Mouse (Mus musculus) kidney, adult 2 months (tissue): ENCODE results near the gene Fbxo36. TPM values are rescaled to one million over a fixed set of nuclear protein-coding genes. Genes with fewer than 3 reads are reported as not detected.

ENCODE experiments used
- DNase-seq: peaks from one replicate; pipeline ENCODE4 v3.0.0; 2021
- H3K27ac ChIP-seq: fragments of 200-500 bp; 2 replicates; pipeline ENCODE4 v1.5.1; 2012; ENCODE audit warnings: low read depth, low read length, control low read depth, inconsistent platforms; ENCODE audit not compliant: insufficient read depth
- H3K27me3 ChIP-seq: fragments of 200-500 bp; replicated peaks from 2 replicates; pipeline ENCODE4 v1.6.1; 2012; ENCODE audit warnings: mild to moderate bottlenecking, moderate library complexity, low read length, inconsistent platforms; ENCODE audit not compliant: control insufficient read depth, insufficient read depth
- H3K36me3 ChIP-seq: fragments of 200-500 bp; 2 replicates; pipeline ENCODE4 v1.6.1; 2012; ENCODE audit warnings: mild to moderate bottlenecking, moderate library complexity, low read length, inconsistent platforms; ENCODE audit not compliant: control insufficient read depth, insufficient read depth
- H3K4me1 ChIP-seq: fragments of 200-500 bp; 2 replicates; pipeline ENCODE4 v1.6.1; 2011; ENCODE audit warnings: low read length; ENCODE audit not compliant: control insufficient read depth, insufficient read depth
- H3K4me3 ChIP-seq: fragments of 200-500 bp; 2 replicates; pipeline ENCODE4 v1.5.1; 2011; ENCODE audit warnings: mild to moderate bottlenecking, low read depth, low read length, control low read depth; ENCODE audit not compliant: insufficient read depth
- CTCF ChIP-seq: fragments of 200-500 bp; conservative IDR thresholded peaks from 2 replicates; pipeline ENCODE4 v1.5.1; 2011; ENCODE audit warnings: low read depth, mild to moderate bottlenecking, control low read depth, low read length, moderate library complexity, mixed read lengths; ENCODE audit not compliant: insufficient read depth, insufficient read length
- POLR2A ChIP-seq: fragments of 200-500 bp; IDR thresholded peaks from one replicate; pipeline ENCODE4 v1.6.1; 2011; ENCODE audit warnings: low read depth, low read length, control low read depth
- WGBS: fragments of 180-500 bp; shearing (Covaris S2); methylation state at CpG from one replicate; pipeline ENCODE4 v1.1.7; 2018; 5-methylcytosine and 5-hydroxymethylcytosine counted together
- polyA plus RNA-seq: library from polyadenylated mRNA; depleted of rRNA; stranded (reverse); fragments of >200 nt; gene quantifications from 2 replicates; pipeline ENCODE4 v1.2.3, GENCODE M21; 2012

The Fbxo36 gene
- polyA plus RNA-seq, 1 experiment = 32.3 TPM

GRCm38 (mm10) chr1:84837523-84838145, 2.0 kb upstream of the Fbxo36 start:
- WGBS = 2% methylated on average over 20 of the region's 20 CpGs

DNA sequence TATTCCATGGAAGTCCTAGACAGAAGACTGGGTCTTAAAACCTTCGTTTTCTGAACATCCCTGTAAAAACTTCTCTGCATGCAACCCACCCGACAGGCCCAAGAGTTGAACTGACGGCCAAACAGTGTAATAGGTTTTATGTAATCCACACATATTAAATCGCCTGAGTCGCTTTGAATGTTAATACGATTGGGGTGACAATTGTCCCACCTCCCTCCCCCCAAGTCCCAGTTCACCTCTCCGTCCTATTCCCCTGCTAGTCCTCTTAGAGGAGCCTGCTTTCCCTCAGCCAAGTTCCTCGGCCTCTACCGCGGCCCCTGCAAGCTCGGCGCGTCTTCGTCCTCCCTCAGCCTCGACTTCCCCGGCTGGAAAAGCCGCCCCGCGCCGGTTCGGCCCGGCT, 1.5 kb upstream of the Fbxo36 start:
- no peaks in the 10 kb centered on the region; the same call in 1 of the 2 replicates for H3K4me1 ChIP-seq
- peak overlapping the region; percentile 56; the same call in 1 of the 2 replicates for H3K27ac ChIP-seq
- under 1% methylated on average over 22 of the region's 22 CpGs for WGBS
- TF ChIP-seq CTCF (no peak), POLR2A (no peak)
- peaks cover under 1% of the 10 kb centered on the region; the same call in 1 of the 2 replicates for H3K36me3 ChIP-seq
- no peaks in the 10 kb centered on the region for H3K27me3 ChIP-seq
- DNase-seq = no peak
- H3K4me3 ChIP-seq = peak overlapping the region; percentile 89

More at GRCm38 (mm10) chr1:84837523-84838145, 2.0 kb upstream of the Fbxo36 start:
- Histone ChIP-seq H3K36me3 (peaks cover 4% of the 10 kb centered on the region; the same call in 1 of the 2 replicates), H3K27me3 (no peaks in the 10 kb centered on the region), H3K4me1 (no peaks in the 10 kb centered on the region; the same call in 1 of the 2 replicates), H3K4me3 (peak overlapping the region; percentile 89), H3K27ac (peak overlapping the region; percentile 56; the same call in 1 of the 2 replicates)
- peak; percentile 29 for DNase-seq
- TF ChIP-seq POLR2A = no peak
- no peak for TF ChIP-seq CTCF

GRCm38 (mm10) chr1:84838621-84839151, 955 bp upstream of the Fbxo36 start:
- Histone ChIP-seq H3K4me3 (peak overlapping the region; percentile 89), H3K36me3 (no peaks in the 10 kb centered on the region; the same call in 1 of the 2 replicates), H3K27me3 (no peaks in the 10 kb centered on the region), H3K27ac (peak overlapping the region; percentile 94), H3K4me1 (no peaks in the 10 kb centered on the region; the same call in 1 of the 2 replicates)
- peak; percentile 74 for DNase-seq
- under 1% methylated on average over 44 of the region's 44 CpGs for WGBS
- TF ChIP-seq POLR2A (no peak), CTCF (no peak)

DNA sequence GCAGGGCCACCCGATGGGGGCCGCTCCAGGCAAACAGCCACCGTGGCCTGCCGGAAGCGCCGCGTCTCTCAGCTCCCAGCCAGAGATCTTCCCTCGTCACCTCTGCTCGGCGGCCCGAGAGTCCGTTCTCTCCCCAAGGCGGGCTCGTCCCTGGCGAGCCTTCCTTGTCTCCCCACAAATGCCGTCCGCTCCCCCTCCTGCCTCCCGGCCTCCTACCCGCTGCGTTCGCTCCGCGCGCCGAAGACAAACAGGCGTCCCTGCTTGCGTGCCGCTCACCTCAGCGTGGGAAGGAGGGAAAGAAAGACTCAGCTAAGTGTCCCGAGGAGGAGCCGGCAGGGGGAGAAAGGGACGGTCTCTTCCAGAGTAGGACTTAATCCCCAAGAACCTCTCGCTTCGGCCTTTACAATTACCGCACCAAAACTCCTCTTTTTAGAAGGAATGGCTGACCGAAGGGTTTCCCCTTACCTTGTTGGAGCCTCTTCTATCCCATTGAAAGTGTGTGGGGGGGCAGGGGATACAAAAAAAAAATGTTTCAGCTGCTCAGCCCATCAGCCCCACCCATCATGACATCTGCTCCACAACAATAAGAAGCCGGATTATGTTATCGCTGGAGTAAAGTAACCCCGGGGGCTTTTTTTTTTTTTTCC, 500 bp downstream of the Fbxo36 start, which contains the start of gene Trip12:
Trip12 (minus strand) TSS at position 499 of the 647 bp plus-strand sequence.
- Histone ChIP-seq H3K4me3 (peak within 1 kb of the TSS; percentile 89), H3K27ac (peak within 1 kb of the TSS; percentile 94), H3K27me3 (no peaks in the 10 kb centered on the region), H3K36me3 (no peaks in the 10 kb centered on the region), H3K4me1 (no peaks in the 10 kb centered on the region)
- DNase-seq = no peak
- WGBS = 0% methylated on average over 39 of the region's 39 CpGs
- TF ChIP-seq POLR2A (no peak), CTCF (no peak)

- no peaks in the 10 kb centered on the region for H3K4me1 ChIP-seq
- WGBS = 58% methylated on average over 3 of the region's 3 CpGs
- no peak for DNase-seq
- no peak for TF ChIP-seq POLR2A
- TF ChIP-seq CTCF = no peak
- H3K27ac ChIP-seq = no peak overlapping the region
- no peaks in the 10 kb centered on the region for H3K27me3 ChIP-seq
- H3K4me3 ChIP-seq = no peak overlapping the region
- H3K36me3 ChIP-seq = no peaks in the 10 kb centered on the region
Observed at GRCm38 (mm10) chr1:84841061-84841460, 1.4 kb downstream of the Fbxo36 start.

DNA sequence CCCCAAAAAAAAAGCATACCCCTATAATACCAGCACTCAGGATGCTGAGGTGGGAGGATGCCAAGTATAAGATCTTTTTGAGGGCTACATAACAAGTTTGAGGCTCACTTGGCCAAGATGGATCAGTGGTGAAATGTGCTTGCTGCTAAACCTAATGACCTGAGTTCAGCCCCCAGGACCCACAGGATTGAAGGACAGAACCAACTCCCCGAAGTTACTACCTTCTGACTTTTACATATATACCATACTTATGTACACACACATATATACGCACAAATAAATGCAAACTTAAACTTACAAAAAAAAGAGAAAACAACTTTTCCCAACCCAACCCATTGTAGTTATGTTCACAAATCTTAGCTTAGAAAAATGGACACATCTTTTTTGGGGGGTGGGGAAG, 3.7 kb downstream of the Fbxo36 start:
- no peak for DNase-seq
- H3K27me3 ChIP-seq = no peaks in the 10 kb centered on the region
- TF ChIP-seq CTCF = no peak
- no peak for TF ChIP-seq POLR2A
- no peak overlapping the region for H3K27ac ChIP-seq
- no peaks in the 10 kb centered on the region for H3K36me3 ChIP-seq
- H3K4me3 ChIP-seq = no peak overlapping the region
- H3K4me1 ChIP-seq = peaks cover 4% of the 10 kb centered on the region; the same call in 1 of the 2 replicates
- 94% methylated on average over 2 of the region's 2 CpGs for WGBS

GRCm38 (mm10) chr1:84847698-84848097, 8.1 kb downstream of the Fbxo36 start:
- Histone ChIP-seq H3K36me3 (no peaks in the 10 kb centered on the region), H3K4me1 (peaks cover 14% of the 10 kb centered on the region), H3K27ac (no peak overlapping the region), H3K27me3 (no peaks in the 10 kb centered on the region), H3K4me3 (no peak overlapping the region)
- no peak for DNase-seq
- TF ChIP-seq CTCF = no peak
- TF ChIP-seq POLR2A = no peak
- 64% methylated on average over 7 of the region's 7 CpGs for WGBS
